ENCODE assay signal across 7 mouse cellular contexts in the genomic region with DNA sequence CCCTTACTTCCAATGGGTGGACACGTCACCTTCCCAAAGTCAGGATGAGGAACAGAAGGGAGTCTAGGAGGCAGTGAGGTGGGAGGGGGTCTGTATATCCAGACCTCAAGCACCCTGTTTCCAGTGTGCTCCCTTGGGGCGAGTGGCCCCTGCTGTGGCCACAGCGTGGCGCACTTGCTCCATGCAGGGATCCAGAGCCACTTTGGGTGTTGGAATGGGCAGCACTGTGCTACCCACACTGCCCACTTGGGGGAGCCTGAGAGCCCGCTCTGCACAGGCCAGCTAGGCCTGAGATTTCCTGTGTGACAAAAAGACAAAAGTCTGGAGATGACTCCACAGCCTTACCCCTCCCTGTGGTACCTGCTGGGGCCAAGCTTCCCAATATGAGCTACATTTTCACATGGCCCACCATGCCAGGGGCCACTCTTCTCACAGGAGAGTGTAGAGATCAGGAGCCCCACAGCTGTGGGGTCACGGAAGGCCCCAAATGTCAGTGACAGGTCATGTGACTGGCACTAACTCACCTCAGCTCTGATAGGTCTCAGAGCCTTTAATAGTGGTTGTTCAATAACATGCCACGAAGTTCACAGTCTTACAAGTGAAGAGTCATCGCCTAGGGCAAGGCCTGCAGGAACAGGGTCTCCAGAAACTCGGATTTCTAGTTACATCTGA. TPM values are rescaled to one million over a fixed set of nuclear protein-coding genes. Genes with fewer than 3 reads are reported as not detected.
DNase-seq lines count a peak whose midpoint lies in the region; ATAC-seq and TF ChIP-seq lines count a peak whose summit lies in the region.

No protein-coding gene starts in this region.

- 37% methylated on average over 9 of the region's 9 CpGs for WGBS in intestine, postnatal 0 days
- WGBS in midbrain, embryonic 12.5 days: 32% methylated on average over 9 of the region's 9 CpGs

- TF ChIP-seq CTCF in intestine, postnatal 0 days (IDR thresholded peaks at IDR 0.05; ENCODE audit: low read depth): peak; percentile 100

- DNase-seq in adrenal gland, adult 2 months: peak; percentile 91
- DNase-seq in embryo, embryonic 11.5 days (ENCODE audit: low read depth, low spot score): peak; percentile 87
- peak; percentile 83 to 91 for DNase-seq in gastrocnemius, postnatal 4 days (ENCODE audit: low spot score in 2 of 2)
- DNase-seq in left cerebral cortex, postnatal 36 days (ENCODE audit: low spot score in 2 of 2): peak; percentile 89
- peak; percentile 72 for DNase-seq in skeletal muscle tissue, adult 2 months (ENCODE audit: low read depth, low spot score)

- peak; percentile 70 for ATAC-seq in intestine, postnatal 0 days
- ATAC-seq in midbrain, embryonic 12.5 days (ENCODE audit: low FRiP score, low read depth): peak; percentile 86

- H3K27ac ChIP-seq in intestine, postnatal 0 days (ENCODE audit: low read depth, low read length): no peak overlapping the region
- no peak overlapping the region for H3K27ac ChIP-seq in midbrain, embryonic 12.5 days (replicated peaks)

- no peaks in the 10 kb centered on the region for H3K9me3 ChIP-seq in intestine, postnatal 0 days (ENCODE audit: control insufficient read depth)
- H3K9me3 ChIP-seq in midbrain, embryonic 12.5 days: no peaks in the 10 kb centered on the region

- H3K27me3 ChIP-seq in intestine, postnatal 0 days (replicated peaks; ENCODE audit: control insufficient read depth, insufficient read depth, low read length): 0 out of 2 replicates have a peak, but pooled peaks cover 4% of the 10 kb centered on the region
- peaks cover 46% of the 10 kb centered on the region for H3K27me3 ChIP-seq in midbrain, embryonic 12.5 days

- no peak overlapping the region for H3K9ac ChIP-seq in intestine, postnatal 0 days (ENCODE audit: low read depth, low read length)
- no peak overlapping the region for H3K9ac ChIP-seq in midbrain, embryonic 12.5 days (replicated peaks)

- intact Hi-C loops in left cerebral cortex, postnatal 36 days (cut with DNase I): loop anchor here (2.0 kb wide), 1 partner anchor 312 kb away; no protein-coding TSS in a partner anchor

- no peaks in the 10 kb centered on the region for H3K36me3 ChIP-seq in intestine, postnatal 0 days (ENCODE audit: control insufficient read depth, insufficient read depth)
- no peaks in the 10 kb centered on the region for H3K36me3 ChIP-seq in midbrain, embryonic 12.5 days

- no peaks in the 10 kb centered on the region for H3K4me1 ChIP-seq in intestine, postnatal 0 days (replicated peaks; ENCODE audit: control insufficient read depth, insufficient read depth, low read length)
- H3K4me1 ChIP-seq in midbrain, embryonic 12.5 days: no peaks in the 10 kb centered on the region

- no peak overlapping the region for H3K4me2 ChIP-seq in intestine, postnatal 0 days (replicated peaks; ENCODE audit: low read depth)
- H3K4me2 ChIP-seq in midbrain, embryonic 12.5 days (replicated peaks): no peak overlapping the region

- H3K4me3 ChIP-seq in intestine, postnatal 0 days (ENCODE audit: low read depth, low read length): no peak overlapping the region
- no peak overlapping the region for H3K4me3 ChIP-seq in midbrain, embryonic 12.5 days

RNA-seq across cellular contexts. Expression of gene Hif1an, which starts 20.1 kb away (rescaled TPM):
- total RNA-seq in adrenal gland, adult 2 months (2021): 10 to 100 TPM; 21.2 to 25.7 TPM
- 7.3 and 10.6 TPM in 2 replicates for polyA plus RNA-seq in adrenal gland, adult 2 months (2012; rRNA removed)
- 100 to 1,000 TPM; 110 to 121 TPM for total RNA-seq in gastrocnemius, postnatal 4 days (2021)
- 15.6 and 17.7 TPM in 2 replicates for polyA plus RNA-seq in intestine, postnatal 0 days (2015; fragmentation: Nextera tagmentation; extraction: Ambion mirVana)
- 10 to 100 TPM; 26.3 to 31.9 TPM for total RNA-seq in left cerebral cortex, postnatal 36 days (2021)
- 43.5 and 45.6 TPM in 2 replicates for polyA plus RNA-seq in midbrain, embryonic 12.5 days (2016; fragmentation: Nextera tagmentation; extraction: Ambion mirVana)

RNA-seq across cellular contexts. Expression of gene Ndufb8, which starts 27.5 kb away (rescaled TPM):
- 100 to 1,000 TPM; 747 TPM for total RNA-seq in adrenal gland, adult 2 months (2021)
- polyA plus RNA-seq in adrenal gland, adult 2 months (2012; rRNA removed): 554 and 568 TPM in 2 replicates
- total RNA-seq in gastrocnemius, postnatal 4 days (2021): 100 to 1,000 TPM; 534 to 566 TPM
- polyA plus RNA-seq in intestine, postnatal 0 days (2015; fragmentation: Nextera tagmentation; extraction: Ambion mirVana): 681 and 717 TPM in 2 replicates
- 100 to 1,000 TPM; 365 to 378 TPM for total RNA-seq in left cerebral cortex, postnatal 36 days (2021)
- 436 and 439 TPM in 2 replicates for polyA plus RNA-seq in midbrain, embryonic 12.5 days (2016; fragmentation: Nextera tagmentation; extraction: Ambion mirVana)

RNA-seq across cellular contexts. Expression of gene Gm20538, which starts 30.1 kb away (rescaled TPM):
- not detected for total RNA-seq in adrenal gland, adult 2 months (2021)
- polyA plus RNA-seq in adrenal gland, adult 2 months (2012; rRNA removed): not detected in 2 replicates
- total RNA-seq in gastrocnemius, postnatal 4 days (2021): not detected
- not detected in 2 replicates for polyA plus RNA-seq in intestine, postnatal 0 days (2015; fragmentation: Nextera tagmentation; extraction: Ambion mirVana)
- total RNA-seq in left cerebral cortex, postnatal 36 days (2021): not detected
- not detected in 2 replicates for polyA plus RNA-seq in midbrain, embryonic 12.5 days (2016; fragmentation: Nextera tagmentation; extraction: Ambion mirVana)

RNA-seq across cellular contexts. Expression of gene Sec31b, which starts 37.1 kb away (rescaled TPM):
- total RNA-seq in adrenal gland, adult 2 months (2021): 1 to 10 TPM; 3.4 to 4.8 TPM
- 11.6 and 12.8 TPM in 2 replicates for polyA plus RNA-seq in adrenal gland, adult 2 months (2012; rRNA removed)
- total RNA-seq in gastrocnemius, postnatal 4 days (2021): 1 to 10 TPM; 3.1 to 3.3 TPM
- 0.12 and 0.33 TPM in 2 replicates for polyA plus RNA-seq in intestine, postnatal 0 days (2015; fragmentation: Nextera tagmentation; extraction: Ambion mirVana)
- total RNA-seq in left cerebral cortex, postnatal 36 days (2021): under 1 TPM; 0.07 to 0.36 TPM
- 0.47 and 0.54 TPM in 2 replicates for polyA plus RNA-seq in midbrain, embryonic 12.5 days (2016; fragmentation: Nextera tagmentation; extraction: Ambion mirVana)
